Mouse (Mus musculus): ENCODE measurements around the gene Prdx4.
A peak's percentile ranks its signal among the peaks of the same experiment; 100 is the strongest.
"Not testable (repeated sequence)": the region's sequence is repeated elsewhere in the genome, so short reads cannot be mapped to it uniquely, and the experiment has no call there.

Prdx4 gene

DNA sequence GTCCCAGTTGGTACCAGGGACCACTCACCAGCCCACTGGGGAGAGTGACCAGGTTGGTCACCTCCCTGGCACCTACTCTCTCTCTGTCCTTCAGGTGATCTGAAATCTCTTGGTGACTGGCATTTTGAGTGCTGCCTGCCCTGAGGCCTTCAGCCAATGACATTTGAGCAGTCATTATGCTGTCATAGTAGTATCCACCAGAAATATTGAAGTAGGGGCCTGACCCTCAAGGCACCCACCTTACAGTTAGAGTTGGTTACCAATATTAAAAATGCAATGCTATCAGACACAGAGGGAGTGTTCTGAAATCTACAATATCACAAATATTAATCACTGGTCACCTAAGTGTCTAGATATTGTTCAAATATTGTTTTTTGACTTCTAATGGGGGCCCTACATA lies at the start of gene Prdx4:
Prdx4 (minus strand) TSS at position 101 of the 400 bp plus-strand sequence.
- DNase-seq (ENCODE audit: low read depth, low spot score): no peak

DNA sequence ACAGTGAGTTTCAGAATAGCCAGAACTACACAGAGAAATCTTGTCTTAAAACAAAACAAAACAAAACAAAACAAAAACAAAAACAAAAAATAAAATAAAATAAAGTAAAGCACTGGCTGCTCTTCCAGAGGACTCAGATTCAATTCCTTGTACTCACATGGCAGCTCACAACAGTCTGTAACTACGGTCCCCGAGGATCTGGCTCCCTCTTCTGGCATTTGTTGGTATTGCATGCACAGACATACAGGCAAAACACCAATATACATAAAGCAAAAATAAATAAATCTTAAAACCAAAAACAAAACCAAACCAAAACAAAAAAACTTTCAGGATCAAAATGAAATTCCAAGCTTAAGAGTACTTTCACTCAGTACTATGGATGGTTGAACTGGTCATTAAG lies 36.0 kb upstream of the Prdx4 start:
- no peak for DNase-seq (ENCODE audit: low read depth, low spot score)

DNA sequence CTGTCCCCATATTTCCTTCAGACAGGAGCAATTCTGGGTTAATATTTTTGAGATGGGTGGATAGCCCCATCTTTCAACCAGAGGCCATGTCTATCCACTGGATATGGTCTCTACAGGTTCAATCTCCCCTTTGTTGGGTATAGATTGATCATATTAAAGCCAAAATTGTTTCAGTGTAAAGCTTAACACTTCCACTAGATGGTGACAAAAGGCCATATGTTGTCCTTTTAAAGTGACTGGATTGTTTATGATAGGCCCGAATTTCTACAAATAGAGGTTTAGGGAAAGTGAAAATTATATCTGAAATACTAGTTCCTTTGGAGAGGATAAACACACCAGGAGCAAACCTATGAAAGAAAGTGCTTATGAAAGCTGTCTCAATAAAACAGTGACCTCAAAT lies 34.9 kb upstream of the Prdx4 start:
- no peak for DNase-seq (ENCODE audit: low read depth, low spot score)

DNA sequence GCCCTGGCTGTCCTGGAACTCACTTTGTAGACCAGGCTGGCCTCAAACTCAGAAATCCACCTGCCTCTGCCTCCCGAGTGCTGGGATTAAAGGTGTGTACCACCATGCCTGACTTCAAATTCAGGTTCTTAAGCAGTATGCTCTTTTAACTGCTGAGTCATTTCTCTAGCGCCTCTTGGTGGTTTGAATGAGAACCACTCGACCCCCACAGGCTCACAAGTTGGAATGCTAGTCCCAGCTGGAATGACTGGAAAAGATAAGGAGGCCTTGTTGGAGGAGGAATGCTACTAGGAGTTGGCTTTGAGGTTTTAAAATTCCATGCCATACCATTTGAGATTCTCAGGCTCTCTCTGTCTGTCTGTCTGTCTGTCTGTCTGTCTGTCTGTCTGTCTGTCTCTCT lies 29.6 kb upstream of the Prdx4 start:
- not testable (repeated sequence) for DNase-seq (ENCODE audit: low read depth, low spot score)

DNA sequence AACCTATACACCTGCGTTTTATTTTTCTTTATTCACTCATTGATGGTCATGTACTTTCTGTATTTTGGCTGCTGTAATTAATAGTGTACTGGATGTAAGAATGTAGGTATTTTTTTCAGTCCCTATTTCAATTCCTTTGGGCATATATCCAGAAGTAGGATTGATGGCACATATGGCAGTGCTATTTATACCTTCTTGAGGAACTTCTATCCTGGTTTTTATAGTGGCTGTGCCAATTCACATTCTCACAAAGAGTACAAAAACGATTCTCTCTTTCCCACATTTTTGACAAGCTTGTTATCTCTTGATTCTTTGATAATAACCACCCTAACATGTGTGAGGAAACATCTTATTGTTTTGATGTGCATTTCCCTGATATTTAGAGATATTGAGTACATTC lies 24.5 kb upstream of the Prdx4 start:
- DNase-seq (ENCODE audit: low read depth, low spot score): no peak

DNA sequence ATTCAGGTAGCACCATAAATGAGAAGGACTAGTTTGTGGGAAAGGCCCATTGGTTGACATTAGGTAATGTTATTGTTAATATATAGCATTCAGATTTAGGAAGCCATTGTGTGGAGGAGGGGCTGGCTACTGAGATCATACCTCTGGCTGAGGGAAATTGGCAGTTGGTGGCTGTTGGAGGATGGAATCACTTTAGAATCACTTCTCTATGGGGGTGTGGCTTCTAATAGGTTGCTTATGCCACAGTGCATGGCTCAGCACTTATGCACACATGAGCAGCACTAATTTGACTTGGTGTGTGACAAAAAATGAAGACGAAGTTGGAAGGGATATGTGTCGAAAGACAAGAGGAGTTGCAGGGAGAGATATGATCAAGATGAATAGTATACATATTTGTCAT lies 5.7 kb upstream of the Prdx4 start:
- no peak for DNase-seq (ENCODE audit: low read depth, low spot score)

DNA sequence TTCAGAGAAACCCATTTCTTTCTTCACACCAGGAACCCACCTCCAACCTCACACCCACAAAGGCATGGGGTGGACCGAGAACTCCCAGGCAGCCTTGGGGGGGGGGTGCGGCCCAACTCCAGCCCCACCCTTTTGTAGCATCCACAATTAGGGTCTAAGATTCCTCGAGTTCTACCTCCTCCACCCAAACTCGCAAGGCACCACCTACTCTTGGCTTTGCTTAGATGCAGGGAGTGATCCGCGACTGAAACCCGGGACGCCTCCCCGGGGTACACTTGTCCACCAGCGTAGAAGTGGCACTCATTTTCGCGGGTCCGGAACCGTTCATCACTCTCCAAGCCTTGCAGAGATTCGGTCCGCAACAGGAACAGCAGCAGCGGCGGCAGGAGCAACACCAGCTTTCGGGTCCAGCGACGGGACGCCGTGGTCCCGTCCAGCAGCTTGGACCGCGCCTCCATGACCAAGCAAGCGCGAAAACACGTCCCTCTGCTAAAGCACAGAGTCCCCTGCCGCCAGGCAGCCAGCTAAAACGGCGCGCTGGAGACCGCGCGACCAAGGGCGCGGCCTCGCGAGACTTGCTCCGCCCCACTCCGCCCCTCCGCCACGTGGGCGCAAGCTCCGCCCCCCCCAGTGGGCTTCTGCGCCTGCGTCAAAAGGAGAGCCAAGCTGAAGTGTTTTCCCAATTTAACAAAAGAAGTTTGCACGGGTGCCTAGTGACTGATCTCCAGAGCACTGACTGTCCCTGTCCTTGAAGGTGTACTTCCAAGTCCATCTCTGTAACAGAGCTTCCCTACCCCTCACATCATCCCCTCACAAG lies 2.4 kb downstream of the Prdx4 start:
- DNase-seq (ENCODE audit: low read depth, low spot score): peak; percentile 67

DNA sequence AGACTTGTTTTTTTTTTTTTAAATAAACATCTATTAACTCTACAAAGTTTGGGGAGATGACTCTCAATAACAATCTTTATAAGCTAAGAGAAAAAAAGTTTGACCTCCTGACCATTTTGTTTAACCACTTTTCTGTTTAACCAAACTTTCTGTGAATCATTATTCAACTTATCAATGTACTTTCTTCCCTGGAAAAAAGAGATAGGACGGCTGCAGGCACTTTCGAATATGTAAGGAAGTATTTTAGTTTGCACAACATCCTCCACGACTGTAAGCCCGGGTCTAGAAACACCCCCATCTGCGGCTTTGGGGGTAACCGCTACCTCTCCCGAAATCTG lies 3.0 kb downstream of the Prdx4 start:
- no peak for DNase-seq (ENCODE audit: low read depth, low spot score)

DNA sequence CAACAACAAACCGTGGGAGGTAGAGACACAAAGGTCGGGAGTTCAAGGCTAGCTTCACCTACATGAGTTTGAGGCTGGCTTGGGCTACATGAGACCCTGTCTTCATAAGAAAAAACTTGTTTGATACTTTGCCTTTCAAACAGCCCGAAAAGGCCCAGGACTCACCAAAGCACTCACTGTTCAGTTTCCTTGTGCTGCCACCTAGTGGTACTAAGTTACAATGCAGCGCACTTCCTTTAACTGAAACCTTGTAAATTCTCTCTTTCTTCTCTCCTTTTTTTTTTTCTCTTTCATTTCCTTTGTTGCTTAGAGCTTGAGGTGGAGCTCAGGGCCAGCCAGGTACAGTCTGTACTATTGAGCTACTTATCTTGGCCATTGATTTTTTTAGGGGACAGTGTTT lies 22.5 kb downstream of the Prdx4 start:
- peak; percentile 8 for DNase-seq (ENCODE audit: low read depth, low spot score)

DNA sequence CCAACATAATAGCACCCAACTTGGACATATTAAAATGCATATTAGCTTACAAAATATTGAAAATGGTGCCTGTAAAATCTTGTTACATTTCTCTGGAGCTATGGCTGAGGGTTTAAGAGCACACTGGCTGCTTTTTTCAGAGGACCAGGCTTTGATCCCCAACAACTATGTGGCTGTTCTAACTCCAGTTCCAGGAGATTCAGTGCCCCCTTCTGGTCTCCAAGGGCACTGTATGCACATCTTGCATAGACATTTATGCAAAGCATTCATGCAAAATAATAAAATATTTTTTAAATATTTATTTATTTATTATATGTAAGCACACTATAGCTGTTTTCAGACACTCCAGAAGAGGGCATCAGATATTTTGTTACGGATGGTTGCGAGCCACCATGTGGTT lies 34.2 kb downstream of the Prdx4 start:
- DNase-seq (ENCODE audit: low read depth, low spot score): no peak

DNA sequence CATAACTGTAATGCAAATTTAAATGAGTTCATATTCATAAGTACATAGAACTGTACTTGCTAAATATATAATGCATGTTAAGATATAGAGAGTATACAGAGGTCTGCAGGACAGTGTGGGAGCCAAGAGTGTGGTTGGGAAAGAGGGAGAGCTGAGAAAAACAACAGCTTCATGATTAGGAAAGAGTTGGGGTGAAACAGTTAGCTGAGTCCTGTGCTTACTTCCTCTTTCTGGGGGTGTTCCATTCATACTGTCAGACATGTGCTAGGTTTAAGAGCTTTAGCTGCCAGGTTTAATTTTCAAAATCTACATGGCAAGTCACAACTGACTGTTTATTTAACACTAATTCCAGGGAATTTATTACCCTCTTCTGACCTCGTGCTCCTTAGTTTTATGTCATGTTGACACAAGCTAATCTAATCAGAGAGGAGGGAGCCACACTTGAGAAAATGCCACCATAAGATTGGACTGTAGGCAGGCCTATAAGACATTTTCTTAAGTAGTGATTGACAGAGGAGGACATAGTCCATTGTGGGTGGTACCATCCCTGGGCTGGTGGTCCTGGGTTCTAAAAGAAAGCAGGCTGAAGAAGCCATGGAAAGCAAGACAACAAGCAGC lies 60.0 kb downstream of the Prdx4 start:
- no peak for DNase-seq (ENCODE audit: low read depth, low spot score)

DNA sequence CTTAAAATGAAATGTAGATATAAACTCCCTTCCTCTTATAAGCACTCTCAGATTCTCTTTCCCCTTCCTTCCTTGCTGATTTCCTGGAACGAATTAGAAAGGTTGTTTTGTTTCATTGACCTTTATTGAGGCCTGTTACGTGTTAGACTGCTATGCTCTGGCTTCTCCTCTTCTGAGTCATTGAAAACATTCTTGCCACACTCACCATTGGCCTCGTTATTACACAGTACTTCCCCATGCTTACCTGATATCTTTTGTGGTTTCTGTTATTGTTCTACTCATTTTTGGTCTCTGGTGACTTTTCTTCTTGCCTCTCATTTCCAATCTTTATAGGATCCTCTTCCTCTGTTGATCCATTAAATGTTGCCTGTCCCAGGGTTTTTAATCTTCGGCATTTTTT lies 62.1 kb downstream of the Prdx4 start:
- DNase-seq (ENCODE audit: low read depth, low spot score): no peak
